Mouse (Mus musculus): ENCODE measurements around the gene 4930415O20Rik.

GRCm38 (mm10) chr15:98536828-98537510 is 33.8 kb upstream of the 4930415O20Rik start:
- TF ChIP-seq GATA1 (IDR thresholded peaks at IDR 0.05; ENCODE audit: borderline replicate concordance, low read length) (no peak), FLI1 (IDR thresholded peaks at IDR 0.05; ENCODE audit: low read length) (no peak)
